Mouse (Mus musculus) gastrocnemius, postnatal 14 days (tissue): ENCODE measurements around the gene Ift74. TPM values are rescaled to one million over a fixed set of nuclear protein-coding genes. Genes with fewer than 3 reads are reported as not detected.
"Not testable (repeated sequence)": the region's sequence is repeated elsewhere in the genome, so short reads cannot be mapped to it uniquely, and the experiment has no call there.

Source experiments
- DNase-seq: peaks from one replicate; pipeline ENCODE4 v3.0.0; 2021; ENCODE audit warnings: mixed read lengths
- intact Hi-C: fragments of 180-260 bp; cut with DNase I; formaldehyde crosslinking; loops from one replicate; pipeline ENCODE4 v1.15.1; 2025; ENCODE audit warnings: low total_unique reads
- long read RNA-seq, 2 experiments: library from polyadenylated mRNA; stranded (forward); transcript quantifications; one replicate each; pipeline ENCODE4 v2.0.0; 2021
- total RNA-seq, 2 experiments: library from RNA; stranded (reverse); gene quantifications; 2 replicates each; pipeline ENCODE4 v1.2.3; 2021

Gene Ift74
- 1 to 10 TPM; 4.8 to 4.9 TPM for total RNA-seq
- long read RNA-seq, experiment 1, transcript Ift74-201 (20 exons, 2,139 nt) = major isoform, 5 of 7 reads
- long read RNA-seq, experiment 1, partial matches to known transcripts = 0 of 7 reads
- long read RNA-seq, experiment 1, other reads (novel, unspliced or antisense) = 2 of 7 reads
- long read RNA-seq, experiment 2, transcript Ift74-201 (20 exons, 2,139 nt) = major isoform, 10 of 12 reads
- long read RNA-seq, experiment 2, partial matches to known transcripts = 0 of 12 reads
- long read RNA-seq, experiment 2, other reads (novel, unspliced or antisense) = 2 of 12 reads

DNA sequence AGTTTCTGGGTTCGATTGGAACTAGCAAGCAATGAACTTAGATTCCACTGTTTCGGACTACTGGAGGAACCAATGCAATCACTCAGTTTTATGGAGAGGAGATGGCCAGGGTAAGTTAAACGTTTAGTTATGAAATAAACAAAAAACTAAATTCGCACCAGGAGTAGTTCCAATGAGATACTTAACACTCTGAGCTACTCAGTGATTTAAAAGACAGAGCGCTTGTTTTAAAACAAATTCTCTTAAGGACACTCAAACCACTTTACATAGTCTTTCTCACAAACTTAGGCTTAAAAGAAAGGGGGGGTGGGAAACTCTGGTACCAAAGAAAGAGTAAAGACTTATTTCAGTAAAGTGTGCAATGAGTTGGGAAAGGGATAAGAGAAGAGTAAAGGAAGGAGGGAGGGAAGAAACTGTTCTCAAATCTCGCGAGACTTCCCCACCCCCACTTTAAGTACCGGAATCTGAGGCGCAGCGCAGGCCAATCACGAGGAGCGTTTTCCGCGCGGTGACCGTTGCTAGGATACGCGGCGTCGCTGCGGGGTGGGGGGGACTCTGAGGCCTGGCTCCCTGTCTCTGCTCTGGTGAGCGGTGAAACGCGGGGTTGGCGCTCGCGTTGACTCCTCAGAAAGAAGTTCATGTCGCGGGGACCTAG lies at the start of gene Ift74:
Gene Ift74 (plus strand): TSS at position 520 of the 655 bp plus-strand sequence.
- peak; percentile 95 for DNase-seq
- intact Hi-C loops = no loop called here

DNA sequence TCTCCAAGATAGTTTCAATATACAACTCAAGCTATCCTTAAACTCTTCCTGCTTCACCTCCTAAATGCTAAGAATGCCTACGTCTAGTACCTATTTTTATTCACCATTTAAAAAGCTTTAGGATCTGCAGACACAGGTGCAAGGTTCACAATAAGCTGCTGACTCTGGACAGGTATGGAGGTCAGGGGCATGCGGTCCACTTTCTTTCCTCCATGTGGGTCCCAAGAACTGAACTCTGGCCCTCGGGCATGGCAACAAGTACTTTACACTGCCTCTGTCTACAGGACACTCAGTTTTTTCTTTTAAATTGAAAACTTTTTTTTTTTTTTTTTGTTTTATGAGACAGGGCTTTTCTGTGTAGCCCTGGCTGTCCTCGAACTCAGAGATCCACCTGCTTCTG lies 41.6 kb upstream of the Ift74 start:
- DNase-seq = no peak
- intact Hi-C loops = no loop called here

DNA sequence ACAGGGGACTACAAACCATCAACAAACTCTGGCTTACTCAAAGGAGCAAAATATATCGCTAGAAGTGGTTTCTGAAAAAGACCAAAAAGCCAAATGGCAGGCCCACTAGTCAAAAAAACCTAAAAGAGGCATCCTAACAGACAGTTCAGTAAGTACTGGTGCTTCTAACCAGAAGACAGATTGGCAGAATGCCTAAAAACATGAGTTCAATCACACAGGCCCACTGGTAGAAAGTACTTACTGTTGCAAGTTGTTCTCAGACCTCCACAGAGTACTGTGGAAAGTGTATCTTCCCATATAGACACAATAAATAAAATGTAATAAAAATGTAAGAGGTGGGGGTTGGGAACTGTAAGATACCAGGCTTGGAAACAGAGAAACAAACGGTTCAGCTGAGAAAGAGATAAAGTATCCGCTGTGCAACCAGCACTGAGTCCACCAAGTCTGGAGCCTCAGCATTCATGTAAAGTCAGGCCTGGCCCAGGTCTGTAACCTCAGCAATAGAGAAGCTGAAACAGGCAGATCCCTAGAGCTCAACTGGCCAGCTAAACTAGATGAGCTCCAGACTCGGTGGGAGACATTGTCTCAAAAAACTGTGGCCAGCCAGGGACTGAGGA lies 22.4 kb upstream of the Ift74 start:
- intact Hi-C loops = no loop called here

DNA sequence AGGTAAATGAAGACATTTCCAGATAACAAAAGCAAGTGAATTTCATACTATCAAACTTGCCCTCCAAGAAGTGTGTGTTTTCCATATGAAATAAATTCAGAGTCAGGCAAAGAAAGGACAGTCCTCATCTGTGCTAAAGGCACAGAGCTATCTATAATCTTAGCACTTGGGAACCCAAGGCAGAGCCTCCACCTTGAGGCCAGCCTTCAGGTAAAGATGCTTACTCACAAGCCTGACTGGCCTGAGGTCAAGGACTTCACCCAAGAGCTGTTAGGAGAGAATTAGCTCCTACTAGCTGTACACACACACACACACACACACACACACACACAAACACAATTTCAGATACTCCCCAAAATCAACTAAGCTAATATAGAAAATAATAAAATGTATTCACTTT lies 21.6 kb upstream of the Ift74 start:
- intact Hi-C loops = no loop called here

More for the DNA sequence above, 22.4 kb upstream of the Ift74 start:
- DNase-seq = no peak

DNA sequence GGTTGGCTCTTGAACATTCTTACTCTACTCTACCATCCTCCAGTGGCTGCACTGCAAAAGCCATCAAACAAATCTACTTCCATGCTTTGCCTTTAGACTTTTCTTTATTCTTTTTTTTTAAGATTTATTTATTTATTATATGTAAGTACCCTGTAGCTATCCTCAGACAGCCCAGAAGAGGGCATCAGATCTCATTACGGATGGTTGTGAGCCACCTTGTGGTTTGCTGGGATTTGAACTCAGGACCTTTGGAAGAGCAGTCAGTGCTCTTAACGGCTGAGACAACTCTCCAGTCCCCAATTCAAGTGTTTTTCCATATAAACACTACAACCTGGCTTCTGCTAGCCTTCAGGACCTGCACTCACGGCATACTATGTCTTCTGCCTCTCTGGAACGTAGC lies 12.9 kb upstream of the Ift74 start:
- no peak for DNase-seq
- intact Hi-C loops = no loop called here

More for the DNA sequence above, 21.6 kb upstream of the Ift74 start:
- DNase-seq = no peak

DNA sequence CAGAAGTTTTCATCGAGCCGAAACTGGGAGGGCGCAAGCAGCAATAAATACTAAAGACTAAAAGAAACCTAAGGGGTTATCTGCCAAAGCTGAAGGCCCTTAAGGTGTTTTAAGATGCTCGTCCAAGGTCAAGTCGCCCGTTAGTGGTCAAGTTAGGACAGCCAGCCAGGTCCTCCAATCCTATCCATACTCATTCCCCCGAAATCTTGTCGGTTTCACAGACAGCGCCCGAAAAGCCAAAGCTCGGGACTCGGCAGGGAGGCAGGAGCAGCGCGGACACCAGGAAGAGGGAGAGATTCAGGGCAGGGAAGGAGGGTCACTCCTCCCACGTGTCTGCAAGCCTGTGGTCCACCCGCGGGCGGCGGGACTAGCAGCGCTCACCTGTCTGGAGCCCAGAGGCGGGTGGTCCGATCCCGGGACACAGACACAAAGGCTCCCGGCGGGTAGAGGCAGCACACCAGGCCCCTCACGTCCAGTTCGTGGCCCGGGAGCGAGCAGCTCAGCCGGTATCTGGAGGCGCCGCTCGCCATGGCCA lies 11.7 kb upstream of the Ift74 start:
- no peak for DNase-seq
- intact Hi-C loops = no loop called here

DNA sequence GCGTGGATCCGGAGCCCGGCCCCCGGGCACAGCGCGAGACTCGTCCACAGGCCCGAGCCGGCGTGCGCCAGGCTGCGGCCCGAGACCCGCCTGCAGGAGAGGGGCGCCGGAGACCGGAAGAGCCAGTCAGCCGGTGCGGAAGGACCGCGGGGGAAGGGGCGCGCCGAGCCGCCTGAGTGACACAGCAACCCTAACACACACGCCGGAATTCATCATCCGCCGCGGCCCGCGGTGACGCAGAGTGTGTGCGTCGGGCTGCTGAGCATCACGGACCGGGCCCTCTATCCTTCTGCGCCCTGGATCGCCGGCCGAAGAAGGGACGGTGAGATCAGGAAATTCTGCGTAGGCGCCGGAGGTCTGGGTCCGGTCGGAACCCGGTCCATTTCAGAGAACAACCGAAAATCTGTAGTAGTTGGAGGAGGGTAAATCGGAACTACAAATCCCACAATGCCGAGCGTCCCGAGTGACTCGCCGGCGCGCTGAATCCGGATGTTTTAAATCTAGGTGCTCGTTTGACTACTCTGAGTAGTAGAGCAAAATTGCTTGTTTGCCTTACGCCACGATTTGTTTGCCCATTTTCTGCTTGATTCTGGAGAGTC lies 11.2 kb upstream of the Ift74 start, which contains the start of gene Plaa:
Gene Plaa (minus strand): TSS at position 214 of the 599 bp plus-strand sequence.
- peak; percentile 87 for DNase-seq
- intact Hi-C loops = no loop called here

DNA sequence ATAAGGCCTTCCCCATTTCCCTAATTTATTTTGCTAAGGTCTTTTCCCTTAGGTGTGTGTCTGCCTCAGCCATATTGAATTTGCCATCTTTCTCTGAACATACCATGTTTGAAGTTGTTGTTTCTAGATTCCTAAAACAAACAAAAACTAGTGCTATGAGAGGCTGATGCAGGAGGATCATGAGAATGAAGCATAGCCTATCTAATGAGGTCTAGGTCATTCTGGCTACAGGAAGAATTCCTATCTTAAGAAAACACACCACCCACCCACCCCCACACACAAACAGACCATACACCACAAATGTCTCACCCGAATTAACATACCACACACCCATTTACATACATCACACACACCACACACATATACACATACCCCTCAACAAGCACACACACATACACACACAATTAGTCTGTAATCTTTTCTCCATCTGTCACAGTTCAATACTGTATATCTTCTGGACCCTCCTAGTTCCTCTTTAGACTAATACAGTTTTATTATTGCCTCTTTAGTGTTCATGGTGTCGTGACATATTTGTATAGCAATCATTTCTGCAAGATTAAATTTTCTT lies 9.8 kb upstream of the Ift74 start:
- DNase-seq = no peak
- intact Hi-C loops = no loop called here

DNA sequence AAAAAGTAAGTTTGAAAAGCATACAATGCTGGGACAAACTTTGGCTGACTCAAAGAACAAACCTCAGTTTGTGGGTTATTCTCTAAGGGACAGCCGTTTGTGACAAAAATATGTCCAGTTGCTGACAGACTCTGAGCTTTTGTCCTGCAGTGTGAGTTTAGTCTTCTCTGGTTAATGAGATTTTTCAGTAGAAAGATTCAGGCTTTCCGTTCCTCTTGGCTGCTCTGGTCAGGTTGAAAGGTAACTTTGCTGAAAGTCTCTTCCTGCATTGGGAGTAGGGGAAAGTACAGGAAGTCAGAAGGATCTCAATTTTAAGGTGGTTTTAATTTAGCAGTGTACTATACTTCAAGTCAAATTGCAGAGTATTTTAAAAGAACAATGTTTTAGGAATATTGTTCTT lies 8.7 kb upstream of the Ift74 start:
- intact Hi-C loops = no loop called here
- no peak for DNase-seq

DNA sequence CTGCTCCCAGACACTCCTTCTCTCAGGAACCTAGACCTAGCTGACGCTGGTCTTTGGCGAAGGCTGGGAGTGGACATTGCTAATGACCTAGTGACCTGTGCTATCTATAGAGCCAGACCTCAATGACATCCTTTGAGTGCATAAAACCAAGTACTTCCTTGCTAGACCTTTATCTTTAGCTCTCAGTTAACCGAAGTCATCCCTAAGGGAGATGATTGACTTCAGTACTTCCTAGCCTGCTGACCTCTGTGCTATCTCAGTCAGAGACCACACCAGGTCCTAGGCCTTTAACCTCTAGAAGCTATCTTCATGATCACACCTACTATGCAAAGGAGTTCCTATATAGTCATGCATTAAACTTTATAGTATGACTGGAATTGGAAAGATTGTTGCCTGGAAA lies 4.0 kb upstream of the Ift74 start:
- DNase-seq = no peak
- intact Hi-C loops = no loop called here

DNA sequence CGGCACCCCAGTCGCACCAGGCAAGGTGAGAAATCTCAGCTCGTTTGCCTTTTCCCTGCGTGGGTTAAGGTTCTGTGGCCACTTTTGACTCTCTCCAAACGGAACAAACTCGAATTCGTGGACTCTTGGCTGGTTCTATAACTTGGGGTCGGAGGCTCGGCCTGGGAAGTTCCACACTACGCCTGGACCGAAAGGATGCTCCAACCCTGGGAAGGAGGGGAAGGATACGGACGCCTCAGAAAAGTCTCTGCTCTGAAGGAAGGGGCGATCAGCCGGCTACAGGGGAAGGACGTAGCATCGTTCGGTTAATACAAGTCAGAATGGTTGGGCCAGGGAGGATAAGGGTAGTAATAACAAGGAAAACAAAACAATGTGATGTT lies 326 bp downstream of the Ift74 start:
- no peak for DNase-seq
- intact Hi-C loops = no loop called here

DNA sequence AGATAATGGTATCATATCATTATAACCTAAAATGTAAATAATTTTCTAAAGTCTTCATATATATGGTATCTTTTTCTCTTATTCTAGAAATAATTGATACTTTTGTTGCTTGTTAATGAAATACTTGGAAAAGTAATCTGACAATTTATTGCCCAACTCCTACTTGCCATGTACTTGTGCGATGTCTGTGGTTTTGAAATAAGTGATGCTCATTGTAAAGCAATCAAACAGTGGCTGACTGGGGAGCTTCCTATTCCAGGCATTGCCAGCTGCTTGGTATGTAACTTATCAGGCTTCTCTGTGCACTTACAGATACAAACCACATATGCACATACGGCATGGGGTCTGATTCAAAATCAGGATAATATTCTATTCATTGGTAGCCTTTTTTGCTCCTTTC lies 5.8 kb downstream of the Ift74 start:
- no peak for DNase-seq
- intact Hi-C loops = no loop called here

DNA sequence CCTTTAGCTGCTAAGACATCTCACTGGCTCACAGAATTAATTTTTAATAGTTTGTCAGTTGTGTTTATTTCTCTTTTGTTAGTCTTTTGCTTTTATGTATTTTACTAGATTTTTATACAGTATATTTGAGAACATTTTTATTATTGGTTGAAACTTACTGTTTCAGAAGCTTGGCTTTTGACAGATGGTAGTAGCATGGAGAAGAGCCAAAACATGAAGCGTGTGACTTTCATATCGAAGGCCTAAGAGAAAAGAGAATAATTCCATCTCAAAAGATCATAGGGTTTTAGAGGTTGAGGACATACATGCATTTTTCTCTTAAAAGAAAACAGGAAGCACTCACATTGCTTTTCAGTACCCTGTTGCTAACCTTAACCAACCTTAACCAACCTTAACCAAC lies 28.9 kb downstream of the Ift74 start:
- intact Hi-C loops = no loop called here
- DNase-seq = no peak

DNA sequence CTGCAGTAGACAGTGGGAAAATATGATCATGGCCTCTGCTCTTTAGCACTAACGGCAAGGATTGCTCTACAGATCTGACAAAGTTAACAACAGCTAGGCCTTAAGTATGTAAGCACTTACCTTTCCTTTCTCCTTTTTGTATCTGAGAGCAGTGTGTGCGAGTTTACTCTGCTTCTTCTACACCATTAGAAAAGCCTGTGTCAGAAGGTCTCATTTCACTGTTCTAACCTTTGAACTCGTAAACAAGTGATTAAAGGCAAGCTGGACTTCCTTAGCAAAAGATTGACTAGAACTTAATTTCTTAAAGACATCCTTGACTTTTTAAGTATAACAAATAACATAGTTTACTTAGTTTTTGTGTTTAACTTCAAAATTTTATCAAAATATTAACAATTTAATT lies 35.6 kb downstream of the Ift74 start, which contains the start of gene Lrrc19:
Gene Lrrc19 (minus strand): TSS at position 225 of the 400 bp plus-strand sequence.
- no peak for DNase-seq
- intact Hi-C loops = no loop called here

DNA sequence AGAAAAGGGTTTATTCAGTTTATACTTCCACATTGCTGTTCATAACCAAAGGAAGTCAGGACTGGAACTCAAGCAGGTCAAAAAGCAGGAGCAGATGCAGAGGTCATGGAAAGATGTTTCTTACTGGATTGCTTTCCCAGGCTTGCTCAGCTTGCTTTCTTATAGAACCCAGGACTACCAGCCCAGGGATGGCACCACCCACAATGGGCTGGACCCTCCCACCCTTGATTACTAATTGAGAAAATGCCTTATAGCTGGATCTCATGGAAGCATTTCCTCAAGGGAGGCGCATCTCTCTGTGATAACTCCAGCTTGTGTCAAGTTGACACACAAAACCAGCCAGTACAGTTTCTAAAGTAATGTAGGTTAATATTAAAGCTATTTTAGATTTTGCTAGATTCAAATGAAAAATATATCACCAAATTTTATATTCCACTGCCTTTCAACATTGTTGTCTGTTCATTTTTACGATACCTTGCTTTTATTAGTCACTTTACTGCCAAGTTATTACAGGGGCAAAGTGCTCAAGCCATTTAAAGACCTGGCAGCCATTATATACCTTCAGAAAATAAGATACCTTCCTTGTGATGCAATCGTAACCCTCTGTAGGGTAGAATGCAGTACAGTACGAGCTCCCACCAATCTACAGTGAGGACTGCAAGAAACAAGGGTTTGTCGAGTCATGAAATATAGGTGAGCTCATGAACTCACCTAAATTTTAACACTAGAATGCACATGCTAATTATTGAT lies 36.3 kb downstream of the Ift74 start:
- intact Hi-C loops, DNase-seq: not testable (repeated sequence)

DNA sequence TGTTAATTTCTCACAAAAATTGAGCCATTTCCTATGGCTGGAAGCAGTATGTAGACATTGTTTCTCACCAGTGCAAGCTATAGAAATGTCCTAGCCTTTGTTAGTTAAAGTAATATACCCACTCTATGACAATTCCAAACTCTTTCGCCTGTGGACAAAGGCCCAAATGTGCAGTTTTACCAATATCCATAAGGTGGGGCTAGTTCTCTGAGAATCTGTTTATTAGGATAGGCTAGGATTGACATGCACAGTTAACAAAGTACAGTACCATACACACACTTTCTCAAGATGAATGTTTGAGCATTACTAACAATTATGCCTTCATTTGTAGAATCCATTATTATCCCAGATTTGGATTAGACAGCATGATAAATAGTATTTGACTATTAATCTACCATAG lies 55.4 kb downstream of the Ift74 start:
- intact Hi-C loops = loop anchor here (5.0 kb wide), 1 partner anchor 233 kb away; no protein-coding TSS in a partner anchor
- no peak for DNase-seq

DNA sequence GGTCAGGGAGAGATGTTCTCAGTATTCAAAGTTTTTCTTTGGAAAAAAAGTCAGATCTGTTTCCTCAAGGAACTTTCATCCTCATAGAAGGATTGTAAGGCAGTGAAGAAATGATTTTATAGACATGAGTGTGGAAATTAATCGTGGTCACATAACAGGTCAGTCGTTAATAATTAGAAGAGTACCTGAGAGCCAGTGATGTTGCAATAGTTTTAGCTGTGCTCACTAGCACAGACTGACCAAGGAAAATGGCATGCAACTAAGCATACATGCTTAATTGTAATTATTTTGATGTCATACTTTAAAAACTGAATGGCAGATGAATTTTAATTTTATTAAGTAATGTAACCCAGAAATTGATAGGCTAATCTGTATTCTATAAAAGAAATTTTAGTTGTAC lies 66.4 kb downstream of the Ift74 start:
- DNase-seq = no peak
- intact Hi-C loops = no loop called here

DNA sequence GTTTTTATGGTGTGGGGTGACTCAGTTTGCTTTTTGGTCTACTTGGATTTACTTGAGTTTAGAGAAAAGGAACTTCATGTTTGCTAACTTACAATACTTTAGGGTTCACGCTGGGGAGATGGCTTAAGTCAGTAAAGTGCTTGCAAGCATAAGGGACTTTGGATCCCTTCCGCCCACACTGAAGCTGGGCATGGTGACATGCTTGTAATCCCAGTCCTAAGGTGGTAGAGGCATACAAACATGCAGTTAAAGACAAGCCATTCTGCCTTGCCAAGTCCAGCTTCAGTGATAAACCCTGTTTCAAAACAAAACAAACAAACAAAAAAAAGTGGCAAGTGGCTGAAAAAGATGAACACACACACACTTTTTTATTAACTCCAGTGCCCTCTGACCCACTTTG lies 66.9 kb downstream of the Ift74 start:
- DNase-seq = no peak
- intact Hi-C loops = no loop called here

DNA sequence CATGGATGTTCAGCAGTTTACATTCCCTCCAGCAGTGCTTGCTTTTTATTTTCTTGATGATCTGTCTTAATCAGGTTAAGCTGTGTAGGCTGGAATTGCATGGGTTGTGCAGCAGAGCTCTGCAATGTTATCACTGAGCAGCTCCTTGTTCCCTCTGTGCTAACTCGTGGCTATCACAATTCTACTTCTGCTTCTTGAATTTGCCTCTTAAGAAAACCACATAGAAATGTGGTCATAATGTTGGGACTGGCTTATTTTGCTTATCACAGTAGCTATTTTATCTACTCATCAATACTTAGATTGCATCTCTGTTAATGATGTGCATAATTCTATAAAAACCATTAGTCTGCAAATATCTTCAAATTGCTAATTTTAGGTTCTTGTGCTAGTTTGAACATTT lies 67.7 kb downstream of the Ift74 start:
- intact Hi-C loops = no loop called here
- no peak for DNase-seq
